Mouse (Mus musculus) liver, adult (tissue): ENCODE results near the gene Igsf21.

ENCODE experiments used
- GATA4 ChIP-seq: IDR thresholded peaks from 2 replicates; pipeline ENCODE4 v1.6.1; 2014; ENCODE audit warnings: mild to moderate bottlenecking, low read length; ENCODE audit not compliant: insufficient replicate concordance

Igsf21 gene

GRCm38 (mm10) chr4:140113690-140114475 is 132.7 kb downstream of the Igsf21 start:
- no peak for TF ChIP-seq GATA4

GRCm38 (mm10) chr4:140109626-140109948 is 137.0 kb downstream of the Igsf21 start:
- TF ChIP-seq GATA4 = no peak

GRCm38 (mm10) chr4:140108871-140109625 is 137.5 kb downstream of the Igsf21 start:
- no peak for TF ChIP-seq GATA4

GRCm38 (mm10) chr4:140107161-140107560 is 139.4 kb downstream of the Igsf21 start:
- TF ChIP-seq GATA4 = no peak

- no peak for TF ChIP-seq GATA4
These were observed 141.8 kb downstream of the Igsf21 start for GRCm38 (mm10) chr4:140104795-140105194.

- no peak for TF ChIP-seq GATA4
These were observed 143.1 kb downstream of the Igsf21 start for GRCm38 (mm10) chr4:140103341-140104027.

GRCm38 (mm10) chr4:140102581-140103200 is 143.9 kb downstream of the Igsf21 start:
- no peak for TF ChIP-seq GATA4

GRCm38 (mm10) chr4:140101106-140101505 is 145.5 kb downstream of the Igsf21 start:
- no peak for TF ChIP-seq GATA4

GRCm38 (mm10) chr4:140100141-140100540 is 146.4 kb downstream of the Igsf21 start:
- no peak for TF ChIP-seq GATA4

- TF ChIP-seq GATA4 = no peak
These were observed 150.3 kb downstream of the Igsf21 start for GRCm38 (mm10) chr4:140096283-140096682.

GRCm38 (mm10) chr4:140094835-140095234 is 151.7 kb downstream of the Igsf21 start:
- TF ChIP-seq GATA4 = no peak

- TF ChIP-seq GATA4 = no peak
These were observed 154.2 kb downstream of the Igsf21 start for GRCm38 (mm10) chr4:140092367-140092766.

GRCm38 (mm10) chr4:140091693-140092092 is 154.9 kb downstream of the Igsf21 start:
- no peak for TF ChIP-seq GATA4

GRCm38 (mm10) chr4:140089676-140090075 is 156.9 kb downstream of the Igsf21 start:
- TF ChIP-seq GATA4 = no peak

GRCm38 (mm10) chr4:140088711-140089440 is 157.7 kb downstream of the Igsf21 start:
- TF ChIP-seq GATA4 = no peak
